Mouse (Mus musculus): Measurements from ENCODE around the gene Rbfox1. TPM values are rescaled to one million over a fixed set of nuclear protein-coding genes. Genes with fewer than 3 reads are reported as not detected.

Rbfox1 gene
- polyA plus RNA-seq, 1 experiment, result not detected

GRCm38 (mm10) chr16:6192358-6192757 is 307.2 kb downstream of the Rbfox1 start:
- H3K36me3 ChIP-seq (ENCODE audit: control insufficient read depth, insufficient read depth, low read length, poor library complexity, severe bottlenecking), result no peaks in the 10 kb centered on the region
- TF ChIP-seq POLR2A (IDR thresholded peaks at IDR 0.05; ENCODE audit: insufficient read depth, low read length) (no peak), EP300 (IDR thresholded peaks at IDR 0.05; ENCODE audit: insufficient read depth, low read depth, low read length) (no peak), CTCF (IDR thresholded peaks at IDR 0.05; ENCODE audit: low read depth, low read length) (no peak)
- no peaks in the 10 kb centered on the region for H3K27me3 ChIP-seq (ENCODE audit: control insufficient read depth, insufficient read depth, low read length, poor library complexity, severe bottlenecking)

GRCm38 (mm10) chr16:6206431-6206830 is 321.3 kb downstream of the Rbfox1 start:
- H3K27me3 ChIP-seq (ENCODE audit: control insufficient read depth, insufficient read depth, low read length, poor library complexity, severe bottlenecking), result no peaks in the 10 kb centered on the region
- H3K27ac ChIP-seq (ENCODE audit: insufficient read depth, low read length), result no peak overlapping the region
- no peaks in the 10 kb centered on the region for H3K9me3 ChIP-seq (replicated peaks; ENCODE audit: control insufficient read depth, insufficient read depth, low read length, poor library complexity, severe bottlenecking)
- no peak overlapping the region for H3K4me3 ChIP-seq (ENCODE audit: low read depth, low read length)
- no peak overlapping the region for H3K9ac ChIP-seq (ENCODE audit: low read depth, poor library complexity, severe bottlenecking)
- no peaks in the 10 kb centered on the region for H3K36me3 ChIP-seq (ENCODE audit: control insufficient read depth, insufficient read depth, low read length, poor library complexity, severe bottlenecking)
- no peaks in the 10 kb centered on the region for H3K4me1 ChIP-seq (ENCODE audit: control insufficient read depth, insufficient read depth, low read length)
- TF ChIP-seq EP300 (IDR thresholded peaks at IDR 0.05; ENCODE audit: insufficient read depth, low read depth, low read length) (no peak), CTCF (IDR thresholded peaks at IDR 0.05; ENCODE audit: low read depth, low read length) (no peak), POLR2A (IDR thresholded peaks at IDR 0.05; ENCODE audit: insufficient read depth, low read length) (no peak)

More at GRCm38 (mm10) chr16:6192358-6192757, 307.2 kb downstream of the Rbfox1 start:
- Histone ChIP-seq H3K9me3 (replicated peaks; ENCODE audit: control insufficient read depth, insufficient read depth, low read length, poor library complexity, severe bottlenecking) (no peaks in the 10 kb centered on the region), H3K9ac (ENCODE audit: low read depth, poor library complexity, severe bottlenecking) (no peak overlapping the region), H3K4me3 (ENCODE audit: low read depth, low read length) (no peak overlapping the region), H3K27ac (ENCODE audit: insufficient read depth, low read length) (no peak overlapping the region), H3K4me1 (ENCODE audit: control insufficient read depth, insufficient read depth, low read length) (no peaks in the 10 kb centered on the region)

GRCm38 (mm10) chr16:6212916-6213315 is 327.8 kb downstream of the Rbfox1 start:
- no peak overlapping the region for H3K4me3 ChIP-seq (ENCODE audit: low read depth, low read length)
- H3K9ac ChIP-seq (ENCODE audit: low read depth, poor library complexity, severe bottlenecking), result no peak overlapping the region
- H3K4me1 ChIP-seq (ENCODE audit: control insufficient read depth, insufficient read depth, low read length), result no peaks in the 10 kb centered on the region
- H3K9me3 ChIP-seq (replicated peaks; ENCODE audit: control insufficient read depth, insufficient read depth, low read length, poor library complexity, severe bottlenecking), result no peaks in the 10 kb centered on the region
- H3K27me3 ChIP-seq (ENCODE audit: control insufficient read depth, insufficient read depth, low read length, poor library complexity, severe bottlenecking), result no peaks in the 10 kb centered on the region
- H3K36me3 ChIP-seq (ENCODE audit: control insufficient read depth, insufficient read depth, low read length, poor library complexity, severe bottlenecking), result no peaks in the 10 kb centered on the region
- TF ChIP-seq CTCF (IDR thresholded peaks at IDR 0.05; ENCODE audit: low read depth, low read length) (no peak), EP300 (IDR thresholded peaks at IDR 0.05; ENCODE audit: insufficient read depth, low read depth, low read length) (no peak), POLR2A (IDR thresholded peaks at IDR 0.05; ENCODE audit: insufficient read depth, low read length) (no peak)
- H3K27ac ChIP-seq (ENCODE audit: insufficient read depth, low read length), result no peak overlapping the region

GRCm38 (mm10) chr16:6227449-6227848 is 342.3 kb downstream of the Rbfox1 start:
- H3K27me3 ChIP-seq (ENCODE audit: control insufficient read depth, insufficient read depth, low read length, poor library complexity, severe bottlenecking), result no peaks in the 10 kb centered on the region
- no peaks in the 10 kb centered on the region for H3K9me3 ChIP-seq (replicated peaks; ENCODE audit: control insufficient read depth, insufficient read depth, low read length, poor library complexity, severe bottlenecking)
- no peaks in the 10 kb centered on the region for H3K4me1 ChIP-seq (ENCODE audit: control insufficient read depth, insufficient read depth, low read length)
- H3K27ac ChIP-seq (ENCODE audit: insufficient read depth, low read length), result no peak overlapping the region
- H3K36me3 ChIP-seq (ENCODE audit: control insufficient read depth, insufficient read depth, low read length, poor library complexity, severe bottlenecking), result no peaks in the 10 kb centered on the region
- no peak overlapping the region for H3K4me3 ChIP-seq (ENCODE audit: low read depth, low read length)
- H3K9ac ChIP-seq (ENCODE audit: low read depth, poor library complexity, severe bottlenecking), result no peak overlapping the region
- no peak for TF ChIP-seq CTCF (IDR thresholded peaks at IDR 0.05; ENCODE audit: low read depth, low read length)
- no peak for TF ChIP-seq EP300 (IDR thresholded peaks at IDR 0.05; ENCODE audit: insufficient read depth, low read depth, low read length)
- no peak for TF ChIP-seq POLR2A (IDR thresholded peaks at IDR 0.05; ENCODE audit: insufficient read depth, low read length)

- TF ChIP-seq CTCF (IDR thresholded peaks at IDR 0.05; ENCODE audit: low read depth, low read length), result no peak
- no peak for TF ChIP-seq EP300 (IDR thresholded peaks at IDR 0.05; ENCODE audit: insufficient read depth, low read depth, low read length)
- TF ChIP-seq POLR2A (IDR thresholded peaks at IDR 0.05; ENCODE audit: insufficient read depth, low read length), result no peak
- no peaks in the 10 kb centered on the region for H3K4me1 ChIP-seq (ENCODE audit: control insufficient read depth, insufficient read depth, low read length)
- H3K36me3 ChIP-seq (ENCODE audit: control insufficient read depth, insufficient read depth, low read length, poor library complexity, severe bottlenecking), result no peaks in the 10 kb centered on the region
- H3K4me3 ChIP-seq (ENCODE audit: low read depth, low read length), result no peak overlapping the region
- H3K27me3 ChIP-seq (ENCODE audit: control insufficient read depth, insufficient read depth, low read length, poor library complexity, severe bottlenecking), result no peaks in the 10 kb centered on the region
- H3K27ac ChIP-seq (ENCODE audit: insufficient read depth, low read length), result no peak overlapping the region
- H3K9me3 ChIP-seq (replicated peaks; ENCODE audit: control insufficient read depth, insufficient read depth, low read length, poor library complexity, severe bottlenecking), result no peaks in the 10 kb centered on the region
- no peak overlapping the region for H3K9ac ChIP-seq (ENCODE audit: low read depth, poor library complexity, severe bottlenecking)
These were observed 347.8 kb downstream of the Rbfox1 start for GRCm38 (mm10) chr16:6232966-6233365.

GRCm38 (mm10) chr16:6241393-6241792 is 356.2 kb downstream of the Rbfox1 start:
- H3K4me3 ChIP-seq (ENCODE audit: low read depth, low read length), result no peak overlapping the region
- TF ChIP-seq EP300 (IDR thresholded peaks at IDR 0.05; ENCODE audit: insufficient read depth, low read depth, low read length) (no peak), CTCF (IDR thresholded peaks at IDR 0.05; ENCODE audit: low read depth, low read length) (no peak), POLR2A (IDR thresholded peaks at IDR 0.05; ENCODE audit: insufficient read depth, low read length) (no peak)
- H3K9me3 ChIP-seq (replicated peaks; ENCODE audit: control insufficient read depth, insufficient read depth, low read length, poor library complexity, severe bottlenecking), result no peaks in the 10 kb centered on the region
- no peak overlapping the region for H3K27ac ChIP-seq (ENCODE audit: insufficient read depth, low read length)
- H3K9ac ChIP-seq (ENCODE audit: low read depth, poor library complexity, severe bottlenecking), result no peak overlapping the region
- no peaks in the 10 kb centered on the region for H3K27me3 ChIP-seq (ENCODE audit: control insufficient read depth, insufficient read depth, low read length, poor library complexity, severe bottlenecking)
- no peaks in the 10 kb centered on the region for H3K36me3 ChIP-seq (ENCODE audit: control insufficient read depth, insufficient read depth, low read length, poor library complexity, severe bottlenecking)
- no peaks in the 10 kb centered on the region for H3K4me1 ChIP-seq (ENCODE audit: control insufficient read depth, insufficient read depth, low read length)
